Mouse (Mus musculus): ENCODE measurements around the gene Gm49320. TPM values are rescaled to one million over a fixed set of nuclear protein-coding genes. Genes with fewer than 3 reads are reported as not detected.

Gm49320 gene
- polyA plus RNA-seq (2014; fragmentation: Illumina TruSeq; extraction: RNeasy Lipid Tissue Mini Kit (QIAGEN cat#74804); ENCODE audit: low read depth, low replicate concordance) = 2.6 TPM

DNA sequence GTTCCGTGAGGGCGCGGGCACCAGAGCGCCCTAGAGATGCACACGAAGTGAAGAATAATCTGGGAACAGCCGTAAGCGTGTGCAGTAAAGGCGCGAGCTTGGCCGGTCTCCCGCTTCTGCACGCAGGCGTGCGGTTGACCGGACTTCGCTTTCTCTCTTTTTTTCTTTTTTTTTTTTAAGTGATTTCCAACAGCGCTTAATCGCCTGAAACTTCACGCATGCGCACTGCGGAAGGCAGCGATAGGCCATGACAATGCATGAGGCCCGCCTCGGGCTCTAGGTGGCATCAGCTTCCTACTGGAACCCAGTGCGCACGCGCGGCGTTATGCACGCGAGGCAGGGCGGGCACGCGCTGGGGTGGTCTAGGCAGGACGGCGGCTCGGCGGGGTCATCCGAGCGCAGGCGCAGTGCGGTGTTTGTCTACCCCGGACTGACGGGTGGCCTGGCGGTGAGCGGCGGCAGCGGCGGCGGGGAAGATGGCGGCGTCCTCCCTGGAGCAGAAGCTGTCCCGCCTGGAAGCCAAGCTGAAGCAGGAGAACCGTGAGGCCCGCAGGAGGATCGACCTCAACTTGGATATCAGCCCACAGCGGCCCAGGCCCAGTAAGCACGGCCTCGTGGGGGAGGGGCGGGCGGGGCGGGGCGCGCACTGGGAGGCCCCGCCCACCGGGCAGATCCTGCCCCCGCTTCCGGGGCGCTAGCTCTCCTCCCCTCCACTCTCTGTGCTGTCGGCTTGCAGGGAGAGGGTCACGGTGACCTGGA lies at the start of gene Gm49320, which contains the start of gene Map2k7:
Gm49320 (plus strand) TSS at position 432 of the 759 bp plus-strand sequence.
Map2k7 (plus strand) TSS at position 307 of the 759 bp plus-strand sequence.

DNA sequence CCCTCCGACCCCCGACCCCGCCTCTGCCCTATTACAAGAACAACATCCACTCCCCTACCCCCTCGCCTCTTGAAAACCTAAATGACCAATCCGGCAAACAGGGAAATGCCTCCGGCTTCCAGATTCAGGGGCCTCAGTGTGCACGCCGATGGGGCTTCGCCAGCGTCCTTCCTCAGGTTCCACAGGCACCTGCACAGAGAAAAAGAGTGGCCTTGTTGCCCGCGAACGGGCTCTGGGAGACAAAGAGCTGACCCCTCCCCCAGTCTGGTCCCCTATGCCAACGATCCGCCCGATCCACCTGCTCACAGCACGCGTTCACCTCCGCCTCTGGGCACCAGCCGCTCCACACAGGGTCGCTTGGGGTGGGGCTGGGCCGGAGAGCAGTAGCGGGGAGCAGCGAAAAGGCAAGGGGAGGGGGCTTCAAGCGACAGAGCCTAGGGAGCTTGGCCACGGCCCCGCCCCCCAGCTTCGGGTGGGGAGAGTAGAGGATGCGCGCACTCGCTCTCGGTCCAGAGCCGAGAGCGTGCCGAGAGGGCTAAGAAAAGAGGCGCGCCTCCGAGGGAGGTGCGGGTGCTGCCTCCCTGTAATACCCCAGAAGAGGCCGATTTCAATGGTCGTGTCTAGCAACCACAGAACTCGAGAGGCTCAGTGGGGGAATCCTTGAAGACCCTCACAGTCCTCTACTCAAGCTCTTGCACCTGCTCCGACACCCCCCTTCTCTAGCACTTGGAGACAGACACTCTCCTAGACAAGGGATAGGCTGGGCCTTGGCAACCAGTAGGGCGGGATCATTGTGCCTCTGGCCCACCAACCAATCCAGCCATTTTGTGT lies 21.7 kb upstream of the Gm49320 start, which contains the start of gene Prr36:
Prr36 (minus strand) TSS at position 669 of the 831 bp plus-strand sequence.

DNA sequence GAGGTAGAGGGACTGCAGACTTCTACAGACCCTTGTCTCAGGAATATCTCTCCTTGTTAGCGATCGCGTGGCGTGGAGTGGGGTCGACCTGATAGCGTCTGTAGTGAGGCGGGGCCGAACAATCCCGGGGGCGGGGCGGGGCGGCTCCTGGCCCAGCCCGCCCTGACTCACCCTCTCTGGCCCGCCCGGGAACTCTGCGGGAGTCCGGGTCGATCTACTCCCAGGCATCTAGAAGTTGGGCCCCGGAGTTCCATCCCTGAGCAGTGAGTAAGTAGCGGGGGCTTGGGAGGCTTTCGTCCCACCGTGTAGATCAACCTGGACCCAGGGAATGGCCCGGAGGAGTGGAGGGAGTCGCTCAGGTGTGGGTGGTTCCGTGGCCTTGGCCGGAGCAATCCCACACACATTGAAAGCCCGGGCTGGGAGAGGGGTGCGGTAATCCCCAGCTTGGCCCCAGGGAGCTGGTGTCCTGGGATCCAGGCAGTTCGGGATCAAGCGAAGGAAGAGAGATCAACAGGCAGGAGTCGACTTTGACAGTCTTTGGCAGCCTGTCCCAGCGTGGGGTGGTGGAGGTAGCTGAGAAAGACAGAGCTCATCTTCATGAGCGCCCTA lies 11.8 kb upstream of the Gm49320 start, which contains the start of gene Lrrc8e:
Lrrc8e (plus strand) TSS at position 89 of the 609 bp plus-strand sequence.

DNA sequence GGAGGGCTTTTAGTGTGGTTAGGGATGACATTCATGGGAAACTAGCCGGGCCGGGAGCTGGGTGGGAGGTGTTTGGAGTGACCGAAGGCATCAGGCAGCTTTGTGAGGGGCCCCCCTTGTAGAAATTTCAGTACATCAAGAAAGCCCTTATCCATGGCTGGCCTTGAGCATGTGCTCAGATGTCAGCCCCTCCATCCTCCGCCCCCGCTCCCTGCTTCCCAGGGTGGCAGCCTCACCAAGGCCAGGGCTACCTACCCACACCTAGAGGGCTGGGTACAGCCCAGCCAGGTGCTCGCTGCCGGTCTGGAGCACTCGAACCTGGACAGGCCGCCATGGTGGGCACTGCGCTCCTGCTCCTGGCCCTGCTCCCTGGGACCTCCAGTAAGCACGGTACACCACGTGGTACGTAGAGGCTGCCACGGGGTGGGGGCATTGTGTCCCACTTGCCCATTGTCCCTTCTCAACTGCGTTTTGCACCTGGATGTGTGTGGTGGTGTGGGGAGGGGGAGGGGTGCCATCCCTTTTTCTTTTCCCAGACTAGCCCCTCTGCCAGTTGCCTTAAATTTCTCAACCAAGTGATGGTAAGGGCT lies 9.4 kb downstream of the Gm49320 start, which contains the start of gene Tgfbr3l:
Tgfbr3l (plus strand) TSS at position 264 of the 590 bp plus-strand sequence.

DNA sequence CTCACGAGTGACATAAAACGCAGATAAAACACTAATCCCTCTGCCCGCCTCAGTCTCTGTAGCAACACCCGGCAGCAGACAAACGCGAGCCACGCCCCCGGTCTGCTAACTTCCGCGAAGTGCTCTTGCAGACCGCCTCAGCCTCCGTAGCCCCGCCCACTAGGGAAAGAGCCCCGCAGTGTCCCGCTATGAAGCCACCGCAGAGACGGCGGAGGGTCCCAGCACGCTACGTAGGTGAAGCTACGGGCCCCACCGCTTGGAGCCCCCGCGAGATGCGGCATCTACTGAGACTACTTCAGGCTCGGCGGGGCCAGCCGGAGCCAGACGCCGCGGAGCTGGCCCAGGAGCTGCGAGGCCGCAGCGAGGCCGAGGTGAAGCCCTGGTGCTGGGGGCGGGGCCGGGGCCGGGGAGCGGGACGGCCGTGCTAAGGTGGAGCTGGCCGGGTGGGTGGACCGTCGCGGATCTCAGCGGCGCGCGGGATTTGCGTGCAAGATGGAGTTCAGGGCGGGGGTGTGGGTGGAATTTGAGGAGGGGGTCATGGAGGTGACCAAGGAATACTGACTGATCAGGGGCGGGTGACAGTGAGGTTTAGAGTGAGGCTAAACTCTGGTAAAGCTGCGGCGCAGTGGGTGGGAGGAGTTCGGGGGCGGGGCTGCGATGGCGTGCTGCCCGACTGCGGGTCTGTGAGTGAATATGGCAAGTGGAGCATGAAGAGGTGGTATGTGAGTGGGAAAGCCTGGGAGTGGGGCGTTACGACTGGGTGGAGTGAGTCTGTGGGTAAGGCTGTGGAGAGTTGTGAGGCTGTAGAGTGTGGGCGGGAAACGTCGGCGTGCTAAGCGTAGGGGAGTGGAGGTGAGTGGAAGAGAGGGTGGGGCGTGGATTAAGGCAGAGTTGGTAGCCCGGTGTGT lies 14.5 kb downstream of the Gm49320 start, which contains the start of gene Snapc2:
Snapc2 (plus strand) TSS at position 147 of the 908 bp plus-strand sequence.

DNA sequence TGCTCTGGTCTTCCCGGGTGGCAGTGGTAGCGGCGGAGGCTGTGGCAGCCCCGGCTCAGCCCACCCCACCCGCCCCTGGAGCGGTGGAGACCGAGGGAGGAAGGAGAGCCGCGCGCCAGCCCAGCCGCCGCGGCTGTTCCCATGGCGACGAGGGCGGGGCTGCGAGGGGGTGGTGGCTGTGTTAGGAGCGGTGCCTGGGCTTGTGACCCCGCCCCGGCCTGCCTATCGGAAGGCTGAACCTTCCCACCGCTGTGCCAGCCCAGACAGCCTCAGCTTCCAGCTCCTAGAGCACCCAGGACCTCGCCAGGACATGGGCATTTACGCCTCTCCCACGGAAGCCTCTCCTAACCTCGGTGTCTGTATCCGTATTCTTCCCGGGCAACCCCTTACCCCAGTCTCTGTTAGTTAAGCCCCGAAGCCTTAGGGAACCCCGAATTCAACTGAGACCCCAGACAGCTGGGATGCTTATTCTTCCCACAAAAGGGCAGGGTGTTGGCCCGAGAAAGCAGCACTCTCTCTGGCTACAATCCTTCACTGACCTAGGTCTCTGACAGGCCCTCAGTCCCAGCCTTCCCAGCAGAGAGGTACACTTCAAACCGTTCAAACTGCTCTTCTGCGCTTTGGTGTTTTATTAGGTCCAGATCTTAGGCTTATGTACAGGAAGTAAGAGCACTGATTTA lies 20.6 kb downstream of the Gm49320 start, which contains the start of gene Ctxn1:
Ctxn1 (minus strand) TSS at position 150 of the 680 bp plus-strand sequence.

DNA sequence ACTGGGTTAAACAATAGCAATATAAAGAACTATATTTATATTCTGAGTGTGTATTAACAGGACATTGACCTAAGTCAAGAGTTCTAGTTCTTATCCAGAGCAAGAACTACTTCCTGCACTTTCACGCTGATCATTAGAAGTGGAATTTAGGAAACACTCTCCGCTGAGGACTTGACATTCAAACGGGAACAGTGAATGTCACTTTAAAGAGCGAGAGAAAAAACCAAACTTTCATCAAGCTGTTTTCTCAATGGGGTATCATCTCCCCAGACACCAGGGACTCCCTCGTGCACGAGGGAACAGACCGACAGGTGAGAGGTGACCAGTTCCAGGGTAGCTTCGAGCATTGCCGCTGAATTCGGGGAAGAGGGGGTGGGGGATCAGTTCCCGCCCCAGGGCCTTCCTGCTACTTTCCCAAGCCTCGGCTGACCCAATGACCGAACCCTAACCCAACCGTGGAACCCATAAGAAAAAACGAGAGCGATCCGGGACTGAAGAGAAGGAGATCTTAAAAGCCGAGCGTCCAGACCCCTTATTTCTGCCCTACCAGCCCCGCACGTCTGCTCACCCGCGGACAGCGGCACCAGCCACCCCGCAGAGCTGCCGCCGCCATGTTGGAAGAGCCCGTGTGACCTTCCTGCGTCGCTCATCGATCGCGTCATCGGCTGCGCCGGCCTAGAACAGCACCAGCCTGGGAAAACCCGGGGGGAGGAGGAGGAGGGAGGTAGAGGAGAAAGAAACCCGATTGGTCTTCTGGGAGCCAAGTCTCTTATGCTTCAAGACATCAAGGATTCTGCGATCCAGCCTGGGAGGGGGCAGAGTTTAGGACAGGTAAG lies 36.8 kb downstream of the Gm49320 start, which contains the start of gene Timm44:
Timm44 (minus strand) TSS at position 639 of the 836 bp plus-strand sequence.

Other genes with a start within 250 kb of the Gm49320 start
- 46.3 TPM for gene Cd209f, start 133.0 kb upstream of the Gm49320 start, polyA plus RNA-seq (2014; fragmentation: Illumina TruSeq; extraction: RNeasy Lipid Tissue Mini Kit (QIAGEN cat#74804); ENCODE audit: low read depth, low replicate concordance)
- 17.3 TPM for gene Cd209g, start 104.8 kb upstream of the Gm49320 start, polyA plus RNA-seq (2014; fragmentation: Illumina TruSeq; extraction: RNeasy Lipid Tissue Mini Kit (QIAGEN cat#74804); ENCODE audit: low read depth, low replicate concordance)
- gene Evi5l, start 72.3 kb upstream of the Gm49320 start, polyA plus RNA-seq (2014; fragmentation: Illumina TruSeq; extraction: RNeasy Lipid Tissue Mini Kit (QIAGEN cat#74804); ENCODE audit: low read depth, low replicate concordance) = 28.6 TPM
- gene Prr36, start 21.4 kb upstream of the Gm49320 start, polyA plus RNA-seq (2014; fragmentation: Illumina TruSeq; extraction: RNeasy Lipid Tissue Mini Kit (QIAGEN cat#74804); ENCODE audit: low read depth, low replicate concordance) = 0.19 TPM
- gene Lrrc8e, start 12.0 kb upstream of the Gm49320 start, polyA plus RNA-seq (2014; fragmentation: Illumina TruSeq; extraction: RNeasy Lipid Tissue Mini Kit (QIAGEN cat#74804); ENCODE audit: low read depth, low replicate concordance) = 5.9 TPM
- 47.0 TPM for gene Map2k7, start 125 bp upstream of the Gm49320 start, polyA plus RNA-seq (2014; fragmentation: Illumina TruSeq; extraction: RNeasy Lipid Tissue Mini Kit (QIAGEN cat#74804); ENCODE audit: low read depth, low replicate concordance)
- gene Tgfbr3l, start 9.3 kb downstream of the Gm49320 start, polyA plus RNA-seq (2014; fragmentation: Illumina TruSeq; extraction: RNeasy Lipid Tissue Mini Kit (QIAGEN cat#74804); ENCODE audit: low read depth, low replicate concordance) = 12.5 TPM
- gene Snapc2, start 14.2 kb downstream of the Gm49320 start, polyA plus RNA-seq (2014; fragmentation: Illumina TruSeq; extraction: RNeasy Lipid Tissue Mini Kit (QIAGEN cat#74804); ENCODE audit: low read depth, low replicate concordance) = 31.7 TPM
- 21.8 TPM for gene Ctxn1, start 20.4 kb downstream of the Gm49320 start, polyA plus RNA-seq (2014; fragmentation: Illumina TruSeq; extraction: RNeasy Lipid Tissue Mini Kit (QIAGEN cat#74804); ENCODE audit: low read depth, low replicate concordance)
- 50.4 TPM for gene Timm44, start 37.0 kb downstream of the Gm49320 start, polyA plus RNA-seq (2014; fragmentation: Illumina TruSeq; extraction: RNeasy Lipid Tissue Mini Kit (QIAGEN cat#74804); ENCODE audit: low read depth, low replicate concordance)
- gene Ccl25, start 86.3 kb downstream of the Gm49320 start, polyA plus RNA-seq (2014; fragmentation: Illumina TruSeq; extraction: RNeasy Lipid Tissue Mini Kit (QIAGEN cat#74804); ENCODE audit: low read depth, low replicate concordance) = 11.1 TPM
- gene Elavl1, start 86.5 kb downstream of the Gm49320 start, polyA plus RNA-seq (2014; fragmentation: Illumina TruSeq; extraction: RNeasy Lipid Tissue Mini Kit (QIAGEN cat#74804); ENCODE audit: low read depth, low replicate concordance) = 31.8 TPM

All from adipose tissue, adult 10 weeks (tissue).